Mouse (Mus musculus) bone marrow, adult 2 months (tissue): ENCODE results near the gene Nav2.

Experiments used
- CTCF ChIP-seq: fragments of 200-500 bp; IDR thresholded peaks from 2 replicates; pipeline ENCODE4 v1.5.1; 2011; ENCODE audit warnings: low read length, control low read depth; ENCODE audit not compliant: control insufficient read depth, insufficient read depth
- POLR2A ChIP-seq: fragments of 200-500 bp; IDR thresholded peaks from 2 replicates; pipeline ENCODE4 v1.6.1; 2011; ENCODE audit warnings: low read depth, mild to moderate bottlenecking, control low read depth, low read length, borderline replicate concordance; ENCODE audit not compliant: control insufficient read depth

DNA sequence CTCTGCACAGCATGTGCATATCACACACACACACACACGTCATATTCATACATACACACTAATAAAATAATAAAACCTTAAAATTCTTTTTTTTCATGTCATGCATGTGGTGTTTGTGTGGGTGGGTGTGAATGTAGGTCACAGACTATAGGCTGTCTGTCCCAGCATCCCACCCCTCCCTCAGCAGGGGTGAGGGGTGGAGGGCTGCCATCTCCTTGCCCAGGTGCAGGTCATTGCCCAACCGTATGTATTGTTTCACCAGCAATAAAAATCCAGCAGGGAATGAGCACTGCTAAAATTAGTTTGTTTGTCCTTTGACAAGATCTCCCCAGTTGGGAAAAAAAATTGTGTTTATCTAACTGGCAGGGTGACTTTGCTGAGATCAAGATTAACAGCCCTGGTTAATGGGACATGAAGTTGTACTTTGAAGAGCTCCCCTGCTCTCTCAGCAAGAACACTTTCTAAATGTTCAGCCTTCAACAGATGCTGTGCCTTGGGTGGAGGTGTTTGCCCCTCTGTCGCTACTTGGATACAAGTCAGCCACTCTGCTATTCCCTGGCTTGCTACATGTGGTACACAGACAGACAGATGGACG is 580.1 kb downstream of the Nav2 start:
- TF ChIP-seq CTCF, result no peak
- TF ChIP-seq POLR2A, result no peak
